Mouse (Mus musculus): ENCODE results near the gene Pde4b. TPM values are rescaled to one million over a fixed set of nuclear protein-coding genes. Genes with fewer than 3 reads are reported as not detected.
A peak's percentile ranks its signal among the peaks of the same experiment; 100 is the strongest.

The Pde4b gene
- polyA plus RNA-seq, 1 experiment from 2014 or later = 3.1 TPM

DNA sequence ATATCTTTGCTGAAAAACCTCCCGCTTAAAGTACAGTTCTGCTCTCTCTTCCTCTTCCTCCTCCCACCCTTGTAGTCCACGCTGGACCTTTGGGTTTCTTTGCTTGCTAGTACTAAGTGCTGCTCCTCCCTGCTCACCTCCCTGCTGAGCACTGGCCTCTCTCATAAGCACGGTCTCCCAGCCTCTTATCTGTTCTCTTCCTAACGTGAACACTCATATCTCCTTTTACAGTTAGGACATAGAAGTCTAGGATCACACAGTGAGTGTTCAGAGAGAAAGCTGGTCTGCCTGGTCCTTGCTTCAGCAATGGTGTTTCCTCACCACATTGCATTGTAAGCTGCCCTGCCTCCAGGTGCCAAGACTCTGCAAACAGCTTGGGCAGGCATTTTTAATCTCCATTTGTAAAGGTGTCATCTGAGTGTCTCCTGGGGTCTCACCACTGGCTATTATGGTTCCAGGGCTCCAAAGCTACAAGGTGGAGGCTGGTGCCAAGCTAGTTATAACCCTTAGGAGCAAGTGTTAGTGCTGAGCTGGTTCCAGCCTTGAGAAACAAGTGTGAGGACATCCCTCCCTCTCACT is 480.4 kb downstream of the Pde4b start:
- Histone ChIP-seq H3K36me3 (ENCODE audit: control insufficient read depth, insufficient read depth) (no peaks in the 10 kb centered on the region), H3K4me2 (ENCODE audit: low read depth, low read length) (peak overlapping the region; percentile 0; the same call in 1 of the 2 replicates), H3K27ac (ENCODE audit: low read length) (peak overlapping the region; percentile 66), H3K4me1 (ENCODE audit: control insufficient read depth, low read depth, low read length) (peaks cover 33% of the 10 kb centered on the region), H3K4me3 (ENCODE audit: low read depth, low read length) (no peak overlapping the region), H3K9me3 (replicated peaks; ENCODE audit: control insufficient read depth, low read length) (no peaks in the 10 kb centered on the region), H3K9ac (ENCODE audit: low read depth, low read length) (no peak overlapping the region), H3K27me3 (ENCODE audit: control insufficient read depth, insufficient read depth, low read depth, low read length) (no peaks in the 10 kb centered on the region)
- ATAC-seq (ENCODE audit: low read depth) = peak; percentile 54
- 3% methylated on average over 4 of the region's 4 CpGs for WGBS (ENCODE audit: insufficient replicate concordance)

DNA sequence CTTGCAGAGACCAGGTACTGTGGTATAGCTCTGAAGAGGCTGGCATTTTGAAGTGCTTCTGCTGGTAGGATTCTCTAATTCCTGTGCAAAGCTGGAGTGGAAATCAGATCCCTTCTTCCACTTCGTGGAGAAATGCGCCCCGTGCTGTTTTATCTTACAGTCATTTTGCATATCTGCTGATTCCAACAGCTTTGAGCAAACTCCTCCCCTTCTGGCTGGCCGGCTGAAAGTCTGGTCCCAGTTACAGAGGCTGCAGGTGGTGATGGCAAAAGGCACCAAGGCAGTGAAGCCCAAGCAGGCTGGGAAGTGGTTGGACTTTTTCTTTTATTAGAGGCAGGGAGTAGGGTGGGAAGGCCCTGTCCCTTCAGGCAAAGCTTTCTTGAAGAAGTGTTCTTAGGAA is 481.2 kb downstream of the Pde4b start:
- WGBS (ENCODE audit: insufficient replicate concordance) = under 1% methylated on average over 4 of the region's 4 CpGs
- peak overlapping the region; percentile 45; the same call in 1 of the 2 replicates for H3K27ac ChIP-seq (ENCODE audit: low read length)
- 0 out of 2 replicates have a peak, but pooled peaks have one; percentile 26 for ATAC-seq (ENCODE audit: low read depth)

DNA sequence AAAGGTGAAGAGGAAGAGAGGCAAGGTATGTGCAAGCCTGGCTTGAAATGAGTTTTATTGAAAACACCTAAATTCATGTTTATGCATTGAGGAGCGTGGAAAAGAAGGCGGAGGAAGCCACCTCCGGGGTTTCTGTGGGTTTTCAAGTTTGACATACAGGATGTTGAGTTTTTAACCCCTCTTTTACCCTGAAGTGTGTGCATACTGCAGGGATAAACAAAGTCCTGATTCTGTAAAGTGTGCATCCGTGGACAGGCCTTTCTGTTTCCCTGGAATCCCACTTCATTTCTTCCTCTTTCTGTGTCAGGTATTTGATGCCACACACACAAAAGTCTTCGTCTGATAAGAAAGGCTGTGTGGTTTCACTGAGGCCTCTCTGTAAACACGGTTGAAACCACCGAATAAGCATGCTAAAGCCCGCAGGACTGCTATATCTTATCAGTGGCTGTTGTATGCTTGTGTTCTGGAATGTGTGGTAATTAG is 481.8 kb downstream of the Pde4b start:
- ATAC-seq (ENCODE audit: low read depth) = 0 out of 2 replicates have a peak, but pooled peaks have one; percentile 28
- Histone ChIP-seq H3K27ac (ENCODE audit: low read length) (peak overlapping the region; percentile 45), H3K36me3 (ENCODE audit: control insufficient read depth, insufficient read depth) (no peaks in the 10 kb centered on the region), H3K4me1 (ENCODE audit: control insufficient read depth, low read depth, low read length) (peaks cover 33% of the 10 kb centered on the region), H3K27me3 (ENCODE audit: control insufficient read depth, insufficient read depth, low read depth, low read length) (no peaks in the 10 kb centered on the region), H3K4me2 (ENCODE audit: low read depth, low read length) (peak overlapping the region; percentile 84), H3K4me3 (ENCODE audit: low read depth, low read length) (peak overlapping the region; percentile 25), H3K9me3 (replicated peaks; ENCODE audit: control insufficient read depth, low read length) (no peaks in the 10 kb centered on the region), H3K9ac (ENCODE audit: low read depth, low read length) (0 out of 2 replicates have a peak overlapping the region, but pooled peaks have one; percentile 26)
- 6% methylated on average over 8 of the region's 8 CpGs for WGBS (ENCODE audit: insufficient replicate concordance)

More for the DNA sequence above, 481.2 kb downstream of the Pde4b start:
- peak overlapping the region; percentile 84 for H3K4me2 ChIP-seq (ENCODE audit: low read depth, low read length)
- no peaks in the 10 kb centered on the region for H3K27me3 ChIP-seq (ENCODE audit: control insufficient read depth, insufficient read depth, low read depth, low read length)
- no peak overlapping the region; the same call in 1 of the 2 replicates for H3K9ac ChIP-seq (ENCODE audit: low read depth, low read length)
- no peak overlapping the region; the same call in 1 of the 2 replicates for H3K4me3 ChIP-seq (ENCODE audit: low read depth, low read length)
- H3K36me3 ChIP-seq (ENCODE audit: control insufficient read depth, insufficient read depth) = no peaks in the 10 kb centered on the region
- no peaks in the 10 kb centered on the region for H3K9me3 ChIP-seq (replicated peaks; ENCODE audit: control insufficient read depth, low read length)
- peaks cover 33% of the 10 kb centered on the region for H3K4me1 ChIP-seq (ENCODE audit: control insufficient read depth, low read depth, low read length)

DNA sequence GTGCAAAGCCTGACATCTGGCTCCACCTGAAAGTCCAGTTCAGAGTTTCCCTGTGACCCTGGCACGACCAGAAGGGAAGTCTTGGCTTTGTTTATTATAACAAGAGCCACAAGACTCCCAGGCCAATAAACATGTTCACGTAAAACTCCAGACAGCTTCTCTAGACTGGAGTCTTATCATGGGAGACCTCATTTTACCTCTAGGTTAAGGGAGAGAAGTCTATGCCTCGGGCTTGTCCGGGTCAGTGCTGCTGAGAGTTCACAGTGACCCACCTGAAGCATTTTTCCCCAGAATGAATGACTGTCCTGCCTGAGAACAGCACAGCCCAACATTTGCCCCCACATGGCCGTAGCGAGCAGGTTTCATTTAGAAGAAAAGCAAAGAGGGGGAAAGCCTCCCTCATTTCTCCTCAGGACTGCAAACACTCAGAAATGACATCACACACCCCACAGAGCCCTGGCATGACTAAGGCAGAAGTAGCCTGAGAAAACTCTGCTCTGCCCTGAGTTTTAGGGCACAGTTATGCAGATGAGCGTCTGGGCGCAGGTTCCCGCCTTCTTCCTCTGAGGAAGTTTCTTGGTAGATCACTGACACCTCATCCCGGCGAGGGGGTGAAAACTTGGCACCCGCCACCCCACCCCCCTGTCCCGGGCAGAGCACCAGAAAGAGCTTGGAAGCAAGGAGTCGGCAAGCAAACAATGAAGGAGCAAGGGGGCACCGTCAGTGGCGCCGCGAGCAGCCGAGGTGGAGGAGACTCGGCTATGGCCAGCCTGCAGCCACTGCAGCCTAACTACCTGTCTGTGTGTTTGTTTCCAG is 482.8 kb downstream of the Pde4b start:
- Histone ChIP-seq H3K4me1 (ENCODE audit: control insufficient read depth, low read depth, low read length) (peaks cover 33% of the 10 kb centered on the region), H3K27me3 (ENCODE audit: control insufficient read depth, insufficient read depth, low read depth, low read length) (no peaks in the 10 kb centered on the region), H3K36me3 (ENCODE audit: control insufficient read depth, insufficient read depth) (no peaks in the 10 kb centered on the region), H3K4me2 (ENCODE audit: low read depth, low read length) (peak overlapping the region; percentile 84), H3K4me3 (ENCODE audit: low read depth, low read length) (peak overlapping the region; percentile 67), H3K27ac (ENCODE audit: low read length) (peak overlapping the region; percentile 78), H3K9ac (ENCODE audit: low read depth, low read length) (peak overlapping the region; percentile 70), H3K9me3 (replicated peaks; ENCODE audit: control insufficient read depth, low read length) (no peaks in the 10 kb centered on the region)
- under 1% methylated on average over 20 of the region's 20 CpGs for WGBS (ENCODE audit: insufficient replicate concordance)
- peak; percentile 70 for ATAC-seq (ENCODE audit: low read depth)

DNA sequence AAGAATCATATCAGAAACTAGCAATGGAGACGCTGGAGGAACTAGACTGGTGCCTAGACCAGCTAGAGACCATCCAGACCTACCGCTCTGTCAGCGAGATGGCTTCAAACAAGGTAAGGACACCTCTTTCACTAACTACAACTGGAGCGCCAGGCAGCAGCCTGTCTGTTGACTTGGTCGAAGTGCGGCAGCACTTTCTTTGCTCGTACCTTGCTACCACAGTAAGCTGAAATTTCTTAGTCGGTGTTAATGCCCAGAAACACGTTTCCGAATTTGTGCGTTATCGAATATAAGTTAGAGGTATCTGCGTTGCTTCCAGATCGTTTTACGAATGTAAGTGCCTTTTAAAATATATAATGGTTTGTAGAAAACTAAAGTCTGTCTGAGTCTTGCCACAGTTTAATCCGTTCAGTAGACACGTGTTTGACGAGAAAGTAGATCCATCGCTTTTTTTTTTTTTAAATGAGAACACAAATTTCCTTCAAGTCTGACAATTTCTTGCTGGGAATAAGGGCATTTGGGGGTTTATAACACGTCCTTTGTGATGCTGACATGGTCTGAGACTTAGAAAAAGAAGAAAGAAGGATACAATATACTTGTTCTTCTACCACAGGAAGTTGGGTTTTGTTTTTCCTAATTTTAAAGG is 483.5 kb downstream of the Pde4b start:
- Histone ChIP-seq H3K4me3 (ENCODE audit: low read depth, low read length) (peak overlapping the region; percentile 67), H3K27ac (ENCODE audit: low read length) (peak overlapping the region; percentile 78), H3K4me1 (ENCODE audit: control insufficient read depth, low read depth, low read length) (peaks cover 33% of the 10 kb centered on the region), H3K36me3 (ENCODE audit: control insufficient read depth, insufficient read depth) (no peaks in the 10 kb centered on the region), H3K9me3 (replicated peaks; ENCODE audit: control insufficient read depth, low read length) (no peaks in the 10 kb centered on the region), H3K27me3 (ENCODE audit: control insufficient read depth, insufficient read depth, low read depth, low read length) (no peaks in the 10 kb centered on the region), H3K4me2 (ENCODE audit: low read depth, low read length) (peak overlapping the region; percentile 84), H3K9ac (ENCODE audit: low read depth, low read length) (peak overlapping the region; percentile 70)
- ATAC-seq (ENCODE audit: low read depth) = peak; percentile 15; the same call in 1 of the 2 replicates
- under 1% methylated on average over 20 of the region's 20 CpGs for WGBS (ENCODE audit: insufficient replicate concordance)

DNA sequence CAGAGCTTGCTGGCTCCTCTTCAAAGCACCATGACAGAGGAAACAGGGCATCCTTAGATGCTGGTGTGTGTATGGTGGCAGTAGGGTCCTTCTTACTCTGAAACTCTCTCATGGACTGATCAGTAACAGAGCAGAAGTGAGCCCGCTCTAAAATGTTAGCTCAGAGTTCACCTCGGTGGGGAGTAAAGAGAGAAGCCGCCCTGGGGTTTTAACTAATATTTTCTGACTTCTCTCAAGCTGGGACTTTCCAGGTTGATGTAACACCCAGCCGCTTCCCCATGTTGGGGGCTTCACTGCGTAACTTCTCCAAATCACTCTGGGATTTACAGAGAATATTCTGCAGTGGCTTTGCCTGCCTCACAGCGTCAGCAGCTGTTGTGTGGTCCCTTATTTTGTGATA is 484.7 kb downstream of the Pde4b start:
- no peak overlapping the region for H3K9ac ChIP-seq (ENCODE audit: low read depth, low read length)
- H3K4me1 ChIP-seq (ENCODE audit: control insufficient read depth, low read depth, low read length) = peaks cover 33% of the 10 kb centered on the region
- no peaks in the 10 kb centered on the region for H3K27me3 ChIP-seq (ENCODE audit: control insufficient read depth, insufficient read depth, low read depth, low read length)
- H3K27ac ChIP-seq (ENCODE audit: low read length) = no peak overlapping the region
- peak overlapping the region; percentile 18 for H3K4me3 ChIP-seq (ENCODE audit: low read depth, low read length)
- H3K36me3 ChIP-seq (ENCODE audit: control insufficient read depth, insufficient read depth) = no peaks in the 10 kb centered on the region
- 24% methylated on average over 6 of the region's 6 CpGs for WGBS (ENCODE audit: insufficient replicate concordance)
- ATAC-seq (ENCODE audit: low read depth) = no peak
- H3K9me3 ChIP-seq (replicated peaks; ENCODE audit: control insufficient read depth, low read length) = no peaks in the 10 kb centered on the region
- H3K4me2 ChIP-seq (ENCODE audit: low read depth, low read length) = peak overlapping the region; percentile 36

DNA sequence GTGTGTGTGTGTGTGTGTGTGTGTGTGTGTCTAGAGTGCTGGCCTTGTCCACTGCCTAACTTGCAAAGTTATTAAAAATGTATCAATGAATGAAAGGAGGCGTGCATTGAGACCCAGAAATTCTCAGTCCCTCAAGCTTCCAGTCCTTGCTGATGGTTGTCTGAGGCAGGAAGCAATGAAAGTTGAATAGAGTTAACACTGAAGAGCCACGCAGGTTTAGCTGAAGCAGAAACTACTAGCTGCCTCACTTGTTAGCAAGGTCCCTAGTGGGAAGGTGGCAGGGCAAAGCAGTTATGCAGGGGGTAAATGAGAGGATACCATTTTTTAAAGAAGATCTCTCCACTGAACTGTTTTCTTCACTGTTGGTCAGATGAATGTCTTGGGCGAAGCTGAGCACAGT is 485.2 kb downstream of the Pde4b start:
- Histone ChIP-seq H3K4me3 (ENCODE audit: low read depth, low read length) (no peak overlapping the region), H3K9ac (ENCODE audit: low read depth, low read length) (no peak overlapping the region), H3K4me1 (ENCODE audit: control insufficient read depth, low read depth, low read length) (peaks cover 28% of the 10 kb centered on the region), H3K27ac (ENCODE audit: low read length) (no peak overlapping the region), H3K4me2 (ENCODE audit: low read depth, low read length) (peak overlapping the region; percentile 36), H3K9me3 (replicated peaks; ENCODE audit: control insufficient read depth, low read length) (no peaks in the 10 kb centered on the region), H3K27me3 (ENCODE audit: control insufficient read depth, insufficient read depth, low read depth, low read length) (no peaks in the 10 kb centered on the region), H3K36me3 (ENCODE audit: control insufficient read depth, insufficient read depth) (no peaks in the 10 kb centered on the region)
- 44% methylated on average over 3 of the region's 3 CpGs for WGBS (ENCODE audit: insufficient replicate concordance)
- ATAC-seq (ENCODE audit: low read depth) = no peak

DNA sequence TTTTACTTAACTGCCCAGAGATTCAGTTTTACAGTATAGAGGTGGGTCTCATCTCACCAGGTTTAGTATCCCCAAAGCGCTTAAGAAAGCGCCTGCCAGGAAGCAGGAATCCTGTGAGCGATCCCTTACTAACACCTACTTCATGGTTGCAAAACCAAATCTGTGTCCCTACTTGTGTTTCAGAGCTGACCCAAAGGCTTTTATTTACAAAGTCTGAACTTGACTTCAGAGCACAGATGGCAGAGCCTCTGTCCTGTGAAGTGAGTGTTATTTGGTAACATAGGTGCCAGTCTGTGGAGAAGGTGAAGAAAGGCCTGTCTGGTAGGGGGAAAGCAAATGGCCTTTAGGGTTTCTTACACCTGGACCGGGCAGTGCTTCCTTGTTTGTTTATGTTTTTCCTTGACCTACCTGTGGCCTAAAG is 486.0 kb downstream of the Pde4b start:
- no peak for ATAC-seq (ENCODE audit: low read depth)

More for the DNA sequence above, 486.0 kb downstream of the Pde4b start:
- Histone ChIP-seq H3K36me3 (ENCODE audit: control insufficient read depth, insufficient read depth) (no peaks in the 10 kb centered on the region), H3K9ac (ENCODE audit: low read depth, low read length) (no peak overlapping the region), H3K4me1 (ENCODE audit: control insufficient read depth, low read depth, low read length) (peaks cover 21% of the 10 kb centered on the region), H3K4me3 (ENCODE audit: low read depth, low read length) (no peak overlapping the region), H3K27me3 (ENCODE audit: control insufficient read depth, insufficient read depth, low read depth, low read length) (no peaks in the 10 kb centered on the region), H3K4me2 (ENCODE audit: low read depth, low read length) (no peak overlapping the region), H3K9me3 (replicated peaks; ENCODE audit: control insufficient read depth, low read length) (no peaks in the 10 kb centered on the region), H3K27ac (ENCODE audit: low read length) (no peak overlapping the region)
- 70% methylated on average over 4 of the region's 4 CpGs for WGBS (ENCODE audit: insufficient replicate concordance)
